Mouse (Mus musculus) kidney, adult 2 months (tissue): ENCODE measurements at regions not wholly inside any gene's neighbourhood (a gene's known extent, or its start where the extent isn't known, plus 50 kb on each side); places are given as distances from the start of the nearest gene placed in this dataset.

Experiments
- CTCF ChIP-seq: fragments of 200-500 bp; conservative IDR thresholded peaks from 2 replicates; pipeline ENCODE4 v1.5.1; 2011; ENCODE audit warnings: low read depth, mild to moderate bottlenecking, control low read depth, low read length, moderate library complexity, mixed read lengths; ENCODE audit not compliant: insufficient read depth, insufficient read length
- POLR2A ChIP-seq: fragments of 200-500 bp; IDR thresholded peaks from one replicate; pipeline ENCODE4 v1.6.1; 2011; ENCODE audit warnings: low read depth, low read length, control low read depth

DNA sequence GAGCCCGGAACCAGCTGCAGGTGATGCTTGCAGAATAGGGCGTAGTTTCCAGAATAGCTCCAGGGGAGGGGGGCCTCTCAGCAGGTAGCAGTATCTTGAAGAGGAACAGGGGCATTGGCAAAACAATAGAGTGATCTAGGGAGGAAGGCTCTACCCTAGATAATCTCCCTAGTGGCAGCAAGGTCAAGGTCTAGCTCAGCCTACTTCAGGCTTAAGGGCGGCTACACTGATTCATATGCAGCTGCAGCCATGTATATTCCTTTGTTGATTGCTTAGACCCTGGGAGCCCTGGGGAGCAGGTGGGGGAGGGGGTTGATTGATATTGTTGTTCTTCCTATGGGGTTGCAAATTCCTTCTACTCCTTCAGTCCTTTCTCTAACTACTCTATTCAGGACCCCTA is 252.3 kb upstream of the Sema3a start:
- no peak for TF ChIP-seq POLR2A
- TF ChIP-seq CTCF: no peak
